Mouse (Mus musculus): ENCODE results near the gene Sdk1.

Sdk1 gene

GRCm38 (mm10) chr5:142258716-142259115 is 1017.4 kb downstream of the Sdk1 start:
- DNase-seq (ENCODE audit: low read depth): no peak

GRCm38 (mm10) chr5:142262060-142262459 is 1020.8 kb downstream of the Sdk1 start:
- no peak for DNase-seq (ENCODE audit: low read depth)

All from NIH3T3 (cell line).